Mouse (Mus musculus): ENCODE measurements around the gene 2700049A03Rik.

GRCm38 (mm10) chr12:71279521-71280262, 143.0 kb downstream of the 2700049A03Rik start:
- no peak for TF ChIP-seq POLR2A (IDR thresholded peaks at IDR 0.05; ENCODE audit: low read depth, low read length)
- TF ChIP-seq ETS1 (conservative IDR thresholded peaks at IDR 0.05; ENCODE audit: low read depth, low read length), result no peak
- no peak for TF ChIP-seq EP300 (IDR thresholded peaks at IDR 0.05; ENCODE audit: low read length)
- no peak for TF ChIP-seq CTCF (conservative IDR thresholded peaks at IDR 0.05 in 1 of 2, IDR thresholded peaks at IDR 0.05 in 1 of 2; ENCODE audit: low read depth in 2 of 2, low read length in 2 of 2)
- no peak for TF ChIP-seq IRF4 (IDR thresholded peaks at IDR 0.05; ENCODE audit: low read depth, low read length)
- TF ChIP-seq USF1 (IDR thresholded peaks at IDR 0.05; ENCODE audit: low read depth, low read length), result no peak
- no peak for TF ChIP-seq HCFC1 (IDR thresholded peaks at IDR 0.05; ENCODE audit: low read depth, low read length)
- TF ChIP-seq MXI1 (IDR thresholded peaks at IDR 0.05; ENCODE audit: low read depth, low read length), result no peak
